Mouse (Mus musculus) large intestine, adult 2 months (tissue): ENCODE results near the gene Fbh1. TPM values are rescaled to one million over a fixed set of nuclear protein-coding genes. Genes with fewer than 3 reads are reported as not detected.
A peak's percentile ranks its signal among the peaks of the same experiment; 100 is the strongest.

Experiments used
- DNase-seq: peaks from one replicate; pipeline ENCODE4 v3.0.0-alpha.2; 2012; ENCODE audit warnings: low read depth, low spot score
- WGBS: fragments of 180-500 bp; shearing (Covaris S2); methylation state at CpG from one replicate; pipeline ENCODE4 v1.1.7; 2018; 5-methylcytosine and 5-hydroxymethylcytosine counted together
- polyA plus RNA-seq: library from polyadenylated mRNA; depleted of rRNA; stranded (reverse); fragments of >200 nt; gene quantifications from 2 replicates; pipeline ENCODE4 v1.2.3, GENCODE M21; 2012; rRNA removed

The Fbh1 gene
- polyA plus RNA-seq: 25.1 and 39.4 TPM in 2 replicates

DNA sequence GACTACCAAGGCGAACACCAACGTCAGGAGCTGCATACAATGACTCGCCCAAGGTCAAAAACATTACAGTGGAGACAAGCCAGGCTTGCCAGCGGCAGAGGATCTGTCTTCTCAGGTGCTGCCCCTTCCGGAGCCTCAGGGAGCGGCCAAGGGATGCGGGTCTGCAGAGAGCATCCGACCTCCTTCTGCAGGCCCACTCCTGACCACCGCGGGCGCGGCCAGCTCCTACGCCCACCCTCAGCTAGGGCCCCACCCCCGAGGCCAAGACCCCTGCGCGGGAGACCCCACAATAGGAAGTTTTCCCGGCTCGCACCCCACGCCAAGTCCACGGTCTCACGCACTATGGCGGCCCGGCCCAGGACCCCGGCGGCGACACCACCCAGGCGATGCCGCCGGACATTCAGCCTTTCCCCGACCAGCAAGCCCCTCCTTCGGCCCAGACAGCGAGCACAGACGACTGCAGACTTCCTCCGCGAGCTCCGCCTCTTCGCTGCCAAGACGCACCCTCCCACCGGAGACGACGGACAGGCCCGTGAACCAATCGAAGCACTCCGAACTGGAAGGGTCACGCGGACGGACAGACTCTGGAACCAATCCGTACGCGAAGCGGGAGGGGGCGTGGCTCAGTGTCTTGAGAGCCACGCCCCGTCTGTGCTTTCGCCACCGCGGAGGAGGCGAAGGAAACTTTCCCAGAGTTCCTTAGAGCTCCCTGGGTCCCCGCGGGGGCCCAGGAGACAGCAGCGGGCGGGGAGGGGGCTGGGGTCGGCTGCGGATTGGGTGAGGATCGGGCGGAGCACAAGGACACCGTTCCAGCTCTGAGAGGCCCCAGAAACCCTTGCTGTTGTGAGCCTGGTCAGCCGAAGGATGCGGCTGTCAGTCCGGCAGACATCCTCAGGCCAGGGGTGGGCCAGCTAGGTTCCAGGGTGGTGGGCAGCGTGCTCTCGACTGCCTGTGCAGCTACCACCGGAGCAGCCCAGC, at the start of gene Fbh1, which contains the start of gene Ankrd16:
Fbh1 (minus strand) TSS at position 492 of the 978 bp plus-strand sequence.
Ankrd16 (plus strand) TSS at position 786 of the 978 bp plus-strand sequence.
- under 1% methylated on average over 73 of the region's 73 CpGs for WGBS
- DNase-seq: peak; percentile 100

- WGBS: 83% methylated on average over 2 of the region's 2 CpGs
- DNase-seq: no peak
Measured at GRCm38 (mm10) chr2:11801299-11801930, 24.0 kb upstream of the Fbh1 start.

GRCm38 (mm10) chr2:11797930-11798364, 20.6 kb upstream of the Fbh1 start:
- 72% methylated on average over 5 of the region's 5 CpGs for WGBS
- DNase-seq: no peak

DNA sequence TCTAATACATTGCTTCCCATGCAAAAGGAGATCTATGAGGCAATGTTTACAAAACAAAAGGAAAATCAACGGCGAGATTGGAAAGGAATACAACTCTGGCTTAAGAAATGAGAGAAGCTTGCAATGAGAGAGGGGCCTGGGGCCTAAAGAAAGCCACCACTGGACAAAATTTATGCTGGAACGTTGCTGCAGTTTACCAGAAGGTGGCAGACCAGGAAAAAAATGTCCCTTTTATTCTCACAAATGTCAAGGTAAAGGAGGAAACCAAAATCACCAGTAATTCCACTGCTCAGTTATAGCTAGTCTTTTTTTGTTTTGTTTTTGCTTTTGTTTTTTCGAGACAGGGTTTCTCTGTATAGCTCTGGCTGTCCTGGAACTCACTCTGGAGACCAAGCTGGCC, 17.3 kb upstream of the Fbh1 start:
- DNase-seq: no peak
- 66% methylated on average over 4 of the region's 4 CpGs for WGBS

DNA sequence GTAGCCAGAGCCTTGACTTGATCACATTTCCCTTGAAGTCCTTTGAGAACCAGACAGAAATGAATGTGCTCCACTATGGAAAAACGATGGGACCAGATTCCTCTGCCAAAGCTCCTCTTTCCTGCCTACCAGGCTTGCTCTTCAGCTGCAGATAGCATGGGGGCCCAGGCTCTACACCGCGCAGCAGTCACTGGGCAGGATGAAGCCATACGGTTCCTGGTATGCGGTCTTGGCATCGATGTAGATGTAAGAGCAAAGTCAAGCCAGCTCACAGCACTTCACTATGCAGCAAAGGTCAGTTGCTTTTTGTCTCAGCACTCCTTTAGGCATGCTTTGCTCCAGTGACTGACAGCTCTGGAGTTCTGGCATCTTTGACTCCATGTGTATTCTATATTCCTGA, 6.8 kb upstream of the Fbh1 start:
- DNase-seq: no peak
- 93% methylated on average over 6 of the region's 6 CpGs for WGBS

DNA sequence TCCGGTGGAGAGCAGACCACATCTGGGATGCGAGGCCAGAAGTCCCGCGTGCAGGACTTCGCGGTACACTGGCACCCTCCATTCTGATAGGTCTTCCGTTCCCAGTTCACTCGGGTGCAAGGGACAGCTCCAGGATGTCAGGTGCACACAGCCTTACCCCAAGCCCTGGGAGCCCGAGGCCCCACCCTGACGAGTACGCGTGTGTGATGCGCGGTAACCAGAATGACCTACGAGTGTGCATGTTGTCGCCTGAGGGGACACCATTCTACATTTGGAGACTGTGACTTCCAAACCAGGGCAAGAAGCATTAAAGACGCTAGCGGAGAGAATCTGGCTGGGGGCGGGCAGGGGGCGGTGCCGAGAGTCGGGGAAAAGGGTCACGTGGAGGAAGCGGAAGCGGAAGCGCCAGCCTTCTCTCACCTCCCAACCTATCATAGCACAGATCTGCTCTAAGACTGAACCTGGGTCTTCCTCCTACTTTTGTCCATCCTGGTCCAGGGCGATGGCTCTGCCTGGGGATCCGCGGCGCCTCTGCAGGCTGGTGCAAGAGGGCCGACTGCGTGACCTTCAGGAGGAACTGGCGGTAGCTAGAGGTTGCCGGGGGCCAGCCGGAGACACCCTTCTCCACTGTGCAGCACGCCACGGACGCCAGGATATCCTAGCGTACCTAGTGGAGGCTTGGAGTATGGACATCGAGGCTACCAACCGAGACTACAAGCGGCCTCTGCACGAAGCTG, 873 bp upstream of the Fbh1 start:
- WGBS: under 1% methylated on average over 43 of the region's 43 CpGs
- DNase-seq: peak; percentile 83

DNA sequence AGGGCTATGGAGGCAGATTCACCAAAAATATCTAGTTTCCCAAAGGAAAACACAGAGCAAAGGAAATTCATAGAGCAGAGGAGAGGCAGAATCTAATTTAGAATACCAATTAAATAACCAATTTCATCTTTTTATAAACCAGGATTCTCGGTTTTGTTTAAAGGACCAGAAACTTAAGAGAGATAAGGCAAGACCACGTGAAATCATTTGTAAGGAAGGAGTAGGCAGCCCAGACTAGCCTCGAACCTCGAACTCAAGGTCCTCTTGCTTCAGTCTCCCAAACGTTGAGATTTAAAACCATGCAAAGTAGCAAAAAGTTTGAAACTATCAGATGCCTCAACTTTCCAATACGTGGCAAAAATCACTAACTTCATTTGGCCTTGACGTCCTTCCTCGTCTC, 967 bp downstream of the Fbh1 start:
- no peak for DNase-seq
- 23% methylated on average over 8 of the region's 8 CpGs for WGBS

DNA sequence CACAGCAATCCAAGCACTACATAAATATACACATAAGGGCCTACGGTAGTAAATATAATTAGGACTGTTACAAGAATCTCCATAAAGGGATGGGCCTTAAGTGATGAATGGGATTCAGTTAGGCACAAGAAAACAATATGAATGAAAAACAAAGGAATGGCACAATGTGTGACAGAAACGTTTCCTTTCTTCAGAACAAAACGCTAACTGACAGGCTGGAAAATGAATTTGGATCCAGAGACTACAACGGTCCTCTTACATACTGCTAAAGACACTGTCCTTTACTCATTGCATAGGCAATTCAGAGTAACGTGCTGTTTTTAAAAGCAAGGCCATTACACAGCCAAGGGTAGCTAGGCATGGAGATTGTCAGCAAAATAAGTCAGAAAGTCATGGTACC, 2.3 kb downstream of the Fbh1 start:
- DNase-seq: no peak
- 73% methylated on average over 5 of the region's 5 CpGs for WGBS

GRCm38 (mm10) chr2:11774426-11774825, 3.0 kb downstream of the Fbh1 start:
- 90% methylated on average over 10 of the region's 10 CpGs for WGBS
- no peak for DNase-seq

GRCm38 (mm10) chr2:11772401-11772800, 5.0 kb downstream of the Fbh1 start:
- DNase-seq: no peak
- WGBS: 78% methylated on average over 4 of the region's 4 CpGs

- WGBS: 73% methylated on average over 4 of the region's 4 CpGs
- no peak for DNase-seq
Measured at GRCm38 (mm10) chr2:11771701-11772100, 5.7 kb downstream of the Fbh1 start.

DNA sequence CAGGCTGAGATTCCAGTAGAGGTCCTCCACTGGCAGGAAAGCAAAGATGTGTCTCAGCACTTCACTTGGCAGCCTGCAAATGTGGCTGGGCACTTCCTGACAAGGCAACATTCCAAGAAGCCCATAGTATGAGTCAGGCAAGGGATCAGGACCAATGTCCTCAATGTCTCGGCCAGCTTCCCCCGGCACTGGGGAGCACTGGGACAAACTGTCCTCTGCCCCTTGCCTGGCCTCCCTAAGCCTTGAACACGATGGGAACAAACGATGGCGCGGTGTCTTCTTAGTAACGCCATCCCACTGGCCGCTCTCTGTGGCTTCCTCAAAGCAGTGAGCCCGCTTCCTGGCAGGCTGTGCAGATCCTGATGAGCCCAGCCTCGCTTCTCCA, 10.2 kb downstream of the Fbh1 start:
- 82% methylated on average over 10 of the region's 10 CpGs for WGBS
- DNase-seq: no peak

- DNase-seq: no peak
Measured at GRCm38 (mm10) chr2:11766485-11767160, 10.8 kb downstream of the Fbh1 start.

DNA sequence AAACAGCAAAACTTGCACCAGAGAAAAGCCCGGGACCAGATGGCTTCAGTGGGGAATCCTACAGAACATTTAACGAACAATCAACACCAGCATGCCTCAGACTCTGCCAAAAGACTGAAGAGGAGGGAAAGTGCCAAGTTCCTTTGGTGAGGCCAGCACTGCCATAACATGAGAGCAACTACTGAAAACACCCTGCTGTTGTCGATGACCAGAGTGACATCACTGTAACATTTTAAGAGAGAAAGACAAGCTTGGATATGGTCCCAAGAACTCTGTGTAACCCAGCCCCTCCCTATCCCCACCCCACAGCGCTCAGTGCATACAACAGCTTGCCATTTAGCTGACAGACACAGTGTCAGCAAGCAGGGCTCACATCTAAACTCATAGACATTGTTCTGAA, 11.7 kb downstream of the Fbh1 start:
- WGBS: 56% methylated on average over 4 of the region's 4 CpGs
- no peak for DNase-seq

More at GRCm38 (mm10) chr2:11766485-11767160, 10.8 kb downstream of the Fbh1 start:
- whole genome bisulfite sequencing: 67% methylated on average over 5 of the region's 5 CpGs

DNA sequence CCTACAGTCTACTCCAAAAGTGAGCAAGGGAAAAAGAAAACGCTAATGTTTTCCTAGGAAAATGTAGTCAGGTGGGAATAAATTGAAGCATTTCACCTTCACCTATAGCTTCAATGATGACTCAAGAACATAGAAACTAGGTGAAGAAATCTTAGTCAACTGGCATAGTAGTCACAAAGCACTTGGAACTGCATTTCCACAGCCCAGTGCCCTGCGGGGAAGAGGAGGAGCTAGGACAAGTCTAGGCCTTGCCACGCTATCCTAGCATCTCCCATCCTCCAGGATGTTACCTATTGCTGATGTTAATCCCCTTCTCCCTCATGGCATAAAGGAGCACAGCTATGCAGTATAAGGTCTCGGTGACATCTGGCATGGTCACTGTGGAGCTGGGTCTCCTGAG, 14.8 kb downstream of the Fbh1 start:
- no peak for DNase-seq
- 93% methylated on average over 4 of the region's 4 CpGs for WGBS

DNA sequence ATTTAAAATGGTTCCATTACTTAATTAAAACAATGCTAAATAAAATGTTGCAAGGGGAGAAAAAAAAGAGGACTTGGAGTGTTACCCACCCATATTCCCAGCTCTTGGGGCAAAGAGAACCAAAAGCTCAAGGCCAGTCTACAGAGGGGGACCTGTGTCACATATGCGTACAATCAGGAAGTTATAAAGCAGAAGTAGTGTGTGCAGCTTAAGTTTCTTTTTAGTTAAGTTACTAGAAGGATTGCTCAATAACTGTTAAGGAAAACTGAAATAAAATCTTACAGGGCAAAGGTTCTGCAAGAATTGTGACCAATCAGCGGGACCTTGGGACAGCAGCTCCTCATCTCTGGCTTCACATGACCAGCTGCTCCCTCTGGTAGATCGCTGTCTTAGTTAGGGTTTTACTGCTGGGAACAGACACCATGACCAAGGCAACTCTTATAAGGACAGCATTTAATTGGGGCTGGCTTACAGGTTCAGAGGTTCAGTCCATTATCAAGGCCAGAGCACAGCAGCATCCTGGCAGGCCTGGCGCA, 37.8 kb downstream of the Fbh1 start:
- no peak for DNase-seq
- 65% methylated on average over 4 of the region's 4 CpGs for WGBS

DNA sequence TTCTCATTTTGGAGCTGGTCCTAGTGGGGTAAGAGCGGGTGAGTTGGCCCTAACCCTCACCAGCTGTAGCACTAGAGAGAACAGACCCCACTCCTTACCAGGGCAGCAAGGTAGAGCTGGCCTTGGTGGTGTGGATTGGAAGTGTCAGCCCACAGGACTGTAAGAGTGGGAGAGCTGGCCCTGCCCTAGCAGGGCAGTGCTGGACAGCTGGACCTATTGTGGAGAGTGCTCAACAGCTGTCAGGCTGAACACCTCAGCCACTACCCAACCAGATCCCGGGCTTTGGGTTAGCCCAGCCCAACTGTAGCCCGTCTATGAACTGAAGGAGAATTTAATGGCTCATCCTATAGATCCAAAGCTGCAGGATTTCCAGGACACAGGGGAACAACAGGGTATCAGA, 38.6 kb downstream of the Fbh1 start:
- WGBS: 88% methylated on average over 3 of the region's 3 CpGs
- DNase-seq: no peak

GRCm38 (mm10) chr2:11735853-11736252, 41.5 kb downstream of the Fbh1 start:
- DNase-seq: peak; percentile 39
- 41% methylated on average over 6 of the region's 6 CpGs for WGBS

GRCm38 (mm10) chr2:11732978-11733377, 44.4 kb downstream of the Fbh1 start:
- WGBS: 69% methylated on average over 5 of the region's 5 CpGs
- DNase-seq: no peak
